Mouse (Mus musculus) stomach, postnatal 0 days (tissue): ENCODE results near the gene 1700023F06Rik.

Experiments used
- CTCF ChIP-seq: IDR thresholded peaks from 2 replicates; pipeline ENCODE4 v1.5.1; 2016; ENCODE audit warnings: antibody characterized with exemption, low read depth, mild to moderate bottlenecking, moderate library complexity
- EP300 ChIP-seq: optimal IDR thresholded peaks from 2 replicates; pipeline ENCODE3; 2016; ENCODE audit warnings: antibody characterized with exemption

- TF ChIP-seq CTCF, result no peak
- no peak for TF ChIP-seq EP300
Measured at GRCm38 (mm10) chr11:103195656-103196055, 12.7 kb downstream of the 1700023F06Rik start.
